Mouse (Mus musculus) urinary bladder, postnatal 25 days (tissue): ENCODE measurements around the gene Tiam1.

ENCODE experiments used
- DNase-seq: peaks from one replicate; pipeline ENCODE4 v3.0.0; 2022; ENCODE audit warnings: low spot score

The Tiam1 gene

GRCm38 (mm10) chr16:90143760-90144516 is at the start of gene Tiam1:
Gene Tiam1, minus strand, starts transcription at chr16:90143769.
- DNase-seq, result peak; percentile 91

GRCm38 (mm10) chr16:90191289-90191688 is 47.7 kb upstream of the Tiam1 start:
- DNase-seq, result no peak

GRCm38 (mm10) chr16:90187453-90187852 is 43.9 kb upstream of the Tiam1 start:
- peak; percentile 40 for DNase-seq

GRCm38 (mm10) chr16:90185928-90186588 is 42.5 kb upstream of the Tiam1 start:
- DNase-seq, result peak; percentile 74

GRCm38 (mm10) chr16:90184135-90184534 is 40.6 kb upstream of the Tiam1 start:
- no peak for DNase-seq

- DNase-seq, result no peak
Measured at GRCm38 (mm10) chr16:90181673-90182072, 38.1 kb upstream of the Tiam1 start.

GRCm38 (mm10) chr16:90180975-90181374 is 37.4 kb upstream of the Tiam1 start:
- DNase-seq, result no peak

- DNase-seq, result no peak
Measured at GRCm38 (mm10) chr16:90179892-90180291, 36.3 kb upstream of the Tiam1 start.

- DNase-seq, result no peak
Measured at GRCm38 (mm10) chr16:90178404-90178803, 34.8 kb upstream of the Tiam1 start.

GRCm38 (mm10) chr16:90177425-90177824 is 33.9 kb upstream of the Tiam1 start:
- no peak for DNase-seq

GRCm38 (mm10) chr16:90176472-90176871 is 32.9 kb upstream of the Tiam1 start:
- DNase-seq, result no peak

- no peak for DNase-seq
Measured at GRCm38 (mm10) chr16:90171416-90171815, 27.8 kb upstream of the Tiam1 start.

GRCm38 (mm10) chr16:90170676-90171075 is 27.1 kb upstream of the Tiam1 start:
- DNase-seq, result no peak

- no peak for DNase-seq
Measured at GRCm38 (mm10) chr16:90169863-90170630, 26.5 kb upstream of the Tiam1 start.

GRCm38 (mm10) chr16:90167646-90168045 is 24.1 kb upstream of the Tiam1 start:
- DNase-seq, result peak; percentile 86

GRCm38 (mm10) chr16:90165435-90165834 is 21.9 kb upstream of the Tiam1 start:
- DNase-seq, result no peak

GRCm38 (mm10) chr16:90164942-90165341 is 21.4 kb upstream of the Tiam1 start:
- no peak for DNase-seq

GRCm38 (mm10) chr16:90155080-90155479 is 11.5 kb upstream of the Tiam1 start:
- no peak for DNase-seq

GRCm38 (mm10) chr16:90150820-90151219 is 7.3 kb upstream of the Tiam1 start:
- no peak for DNase-seq

GRCm38 (mm10) chr16:90150126-90150525 is 6.6 kb upstream of the Tiam1 start:
- DNase-seq, result no peak

GRCm38 (mm10) chr16:90149335-90149734 is 5.8 kb upstream of the Tiam1 start:
- no peak for DNase-seq

GRCm38 (mm10) chr16:90145244-90145643 is 1.7 kb upstream of the Tiam1 start:
- DNase-seq, result no peak

- DNase-seq, result no peak
Measured at GRCm38 (mm10) chr16:90144541-90144940, 972 bp upstream of the Tiam1 start.
